Mouse (Mus musculus) gastrocnemius, adult 2 months (tissue): ENCODE data around the gene Tnrc18. TPM values are rescaled to one million over a fixed set of nuclear protein-coding genes. Genes with fewer than 3 reads are reported as not detected.

ENCODE experiments used
- DNase-seq: peaks from one replicate; pipeline ENCODE4 v3.0.0; 2022
- H3K27ac ChIP-seq: fragments of 200-600 bp; 2 replicates; pipeline ENCODE4 v1.8.1; 2022; ENCODE audit warnings: mild to moderate bottlenecking
- H3K4me3 ChIP-seq: fragments of 200-600 bp; 2 replicates; pipeline ENCODE4 v1.8.1; 2022; ENCODE audit warnings: mild to moderate bottlenecking, moderate library complexity
- CTCF ChIP-seq: fragments of 200-600 bp; IDR thresholded peaks from 2 replicates; pipeline ENCODE4 v1.8.1; 2022; ENCODE audit warnings: antibody characterized with exemption, mild to moderate bottlenecking, moderate library complexity
- intact Hi-C: fragments of 180-260 bp; cut with DNase I; formaldehyde crosslinking; loops from one replicate; pipeline ENCODE4 v1.15.1; 2025
- total RNA-seq, 2 experiments: library from RNA; stranded (reverse); gene quantifications; 2 replicates each; pipeline ENCODE4 v1.2.3; 2021

Gene Tnrc18
- total RNA-seq, 2 experiments from 2014 or later = 31.5 to 32.0 TPM

DNA sequence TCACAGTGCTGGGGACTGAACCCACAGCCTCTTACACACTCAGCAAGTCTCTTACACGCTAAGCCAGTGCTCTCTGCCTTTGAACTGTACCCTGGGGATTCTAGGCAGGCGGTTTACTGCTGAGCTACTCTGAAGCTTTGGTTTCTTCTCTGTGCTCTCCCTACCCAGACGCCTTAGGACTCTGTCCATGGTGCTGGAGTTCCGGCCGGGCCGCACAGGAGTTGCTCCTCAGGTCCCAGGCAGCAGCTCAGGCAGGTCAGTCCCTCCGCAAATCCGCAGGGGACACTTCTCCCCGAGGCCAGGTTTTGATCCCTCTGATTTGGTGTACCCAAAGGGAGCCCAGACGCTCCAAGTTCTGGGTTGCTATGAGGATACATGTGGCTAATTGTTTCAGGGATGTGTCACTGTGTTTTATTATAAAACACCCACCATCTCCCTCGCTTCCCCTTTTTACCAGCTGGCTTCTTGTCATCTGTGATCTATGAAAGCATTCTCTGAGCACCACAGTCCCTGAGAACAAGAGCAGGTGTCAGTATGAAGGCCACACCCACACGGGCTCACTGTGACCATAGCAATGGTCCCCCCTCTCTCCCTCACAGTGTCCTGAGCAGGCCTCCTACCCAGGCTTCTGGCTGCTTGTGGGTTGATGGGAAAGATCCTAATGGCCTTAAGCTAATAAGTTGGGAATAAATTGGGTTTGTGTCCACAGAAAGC is 122.7 kb downstream of the Tnrc18 start:
- intact Hi-C loops = no loop called here
- TF ChIP-seq CTCF = no peak
- no peak overlapping the region for H3K27ac ChIP-seq
- DNase-seq = peak; percentile 49
- no peak overlapping the region for H3K4me3 ChIP-seq

DNA sequence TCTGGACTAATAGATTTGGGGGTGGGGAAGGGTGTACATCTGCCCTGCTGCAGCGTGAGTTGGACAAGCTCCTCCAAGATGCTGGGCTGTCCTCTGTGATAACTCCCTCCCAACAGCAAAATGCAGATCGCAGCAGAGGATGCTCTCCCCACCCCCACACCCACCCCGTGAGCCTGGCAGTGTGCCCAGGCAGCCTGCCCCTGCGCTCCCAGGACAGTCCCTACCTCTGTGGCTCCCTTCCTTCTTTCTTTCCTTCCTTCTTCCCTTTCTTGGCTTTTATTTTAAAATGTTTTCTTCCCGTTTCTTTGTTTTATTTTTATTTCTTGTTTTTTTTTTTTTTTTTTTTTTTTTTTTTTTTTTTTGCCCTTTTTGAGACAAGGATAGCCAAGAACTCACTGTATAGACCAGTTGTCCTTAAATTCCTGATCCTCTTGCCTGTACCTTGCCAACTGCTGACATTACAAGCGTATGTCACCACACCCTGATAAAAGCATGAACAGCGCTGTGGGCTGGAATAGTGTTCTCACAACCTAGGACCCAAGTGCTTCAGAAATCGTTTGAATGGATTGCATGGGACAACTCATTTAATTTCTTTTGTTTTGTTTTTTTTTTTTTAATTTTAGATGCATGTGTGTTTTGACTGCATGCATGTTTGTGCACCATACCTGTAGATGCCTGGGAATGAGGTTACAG is 123.6 kb downstream of the Tnrc18 start:
- intact Hi-C loops = no loop called here
- TF ChIP-seq CTCF = no peak
- DNase-seq = no peak
- Histone ChIP-seq H3K27ac (no peak overlapping the region), H3K4me3 (no peak overlapping the region)

- Histone ChIP-seq H3K4me3 (no peak overlapping the region), H3K27ac (no peak overlapping the region)
- no peak for TF ChIP-seq CTCF
- intact Hi-C loops = no loop called here
- no peak for DNase-seq
These were observed 124.3 kb downstream of the Tnrc18 start for GRCm38 (mm10) chr5:142692971-142693737.

DNA sequence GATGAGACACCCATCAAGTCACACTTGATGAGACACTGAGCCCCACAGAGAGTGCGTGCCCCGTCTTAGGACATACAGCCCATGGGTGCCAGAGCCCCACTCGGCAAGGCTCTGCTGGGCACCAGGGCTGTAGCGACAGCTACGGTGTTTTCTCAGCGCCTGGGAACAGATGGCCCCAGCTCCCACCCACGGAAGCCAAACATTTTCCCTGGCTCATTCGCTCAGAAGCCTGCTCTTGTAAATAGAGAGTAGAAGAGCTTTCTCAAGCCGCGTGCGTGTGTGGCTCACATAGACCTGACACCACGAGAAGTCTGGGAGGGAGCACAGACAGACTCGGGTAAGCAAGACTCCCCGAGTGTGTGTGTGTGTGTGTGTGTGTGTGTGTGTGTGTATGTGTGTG is 125.2 kb downstream of the Tnrc18 start, which contains the start of gene Slc29a4:
Slc29a4 (plus strand) TSS at position 265 of the 400 bp plus-strand sequence.
- no peak within 1 kb of the TSS for H3K4me3 ChIP-seq
- H3K27ac ChIP-seq = no peak within 1 kb of the TSS
- intact Hi-C loops = no loop called here
- DNase-seq = no peak
- no peak for TF ChIP-seq CTCF

GRCm38 (mm10) chr5:142690343-142690742 is 127.1 kb downstream of the Tnrc18 start:
- intact Hi-C loops = no loop called here
- no peak overlapping the region for H3K27ac ChIP-seq
- no peak overlapping the region for H3K4me3 ChIP-seq
- no peak for DNase-seq
- TF ChIP-seq CTCF = no peak

DNA sequence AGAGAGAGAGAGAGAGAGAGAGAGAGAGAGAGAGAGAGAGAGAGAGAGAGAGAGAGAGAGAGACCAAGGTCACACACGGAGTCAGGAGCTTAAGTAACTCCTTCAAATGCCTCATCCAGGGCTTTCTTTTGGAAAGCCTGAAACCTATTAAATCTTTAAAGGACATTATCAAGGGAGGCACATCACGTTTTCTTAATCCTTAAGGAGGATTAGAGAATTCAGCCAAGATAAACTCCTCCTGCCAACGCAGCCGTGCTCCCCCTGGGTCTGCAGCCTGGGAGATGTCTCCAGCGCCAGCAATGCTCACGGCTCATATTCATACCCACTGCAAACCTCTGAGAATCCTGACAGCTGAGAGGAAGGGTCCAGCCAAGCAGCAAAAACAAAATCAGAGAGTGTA is 128.6 kb downstream of the Tnrc18 start:
- no peak for TF ChIP-seq CTCF
- intact Hi-C loops = no loop called here
- DNase-seq = no peak
- H3K4me3 ChIP-seq = no peak overlapping the region
- no peak overlapping the region for H3K27ac ChIP-seq

GRCm38 (mm10) chr5:142682529-142682928 is 134.9 kb downstream of the Tnrc18 start:
- Histone ChIP-seq H3K4me3 (no peak overlapping the region), H3K27ac (no peak overlapping the region)
- TF ChIP-seq CTCF = no peak
- DNase-seq = no peak
- intact Hi-C loops = no loop called here

DNA sequence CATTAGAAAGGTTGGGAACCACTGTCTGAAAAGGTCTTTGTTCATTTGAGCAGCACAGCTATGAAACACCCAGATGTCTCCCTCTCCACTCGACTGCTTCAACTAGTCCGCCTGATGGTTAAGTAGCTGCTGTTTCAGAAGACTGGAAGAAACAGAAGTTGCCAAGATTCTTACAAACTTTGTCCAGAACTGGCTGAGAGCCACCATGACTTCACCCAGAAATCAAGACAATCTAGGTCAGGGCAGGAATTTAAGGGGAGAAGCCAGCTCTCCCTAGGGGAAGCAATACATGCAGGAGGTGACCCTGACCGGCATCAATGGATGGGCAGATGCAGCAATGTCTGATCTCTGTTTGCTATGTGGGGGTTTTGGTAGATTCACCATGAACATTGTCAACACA is 135.6 kb downstream of the Tnrc18 start:
- no peak overlapping the region for H3K4me3 ChIP-seq
- intact Hi-C loops = no loop called here
- no peak overlapping the region for H3K27ac ChIP-seq
- peak; percentile 45 for DNase-seq
- TF ChIP-seq CTCF = no peak

- intact Hi-C loops = no loop called here
- DNase-seq = no peak
- Histone ChIP-seq H3K4me3 (no peak overlapping the region), H3K27ac (no peak overlapping the region)
- TF ChIP-seq CTCF = no peak
These were observed 138.4 kb downstream of the Tnrc18 start for GRCm38 (mm10) chr5:142679065-142679464.

DNA sequence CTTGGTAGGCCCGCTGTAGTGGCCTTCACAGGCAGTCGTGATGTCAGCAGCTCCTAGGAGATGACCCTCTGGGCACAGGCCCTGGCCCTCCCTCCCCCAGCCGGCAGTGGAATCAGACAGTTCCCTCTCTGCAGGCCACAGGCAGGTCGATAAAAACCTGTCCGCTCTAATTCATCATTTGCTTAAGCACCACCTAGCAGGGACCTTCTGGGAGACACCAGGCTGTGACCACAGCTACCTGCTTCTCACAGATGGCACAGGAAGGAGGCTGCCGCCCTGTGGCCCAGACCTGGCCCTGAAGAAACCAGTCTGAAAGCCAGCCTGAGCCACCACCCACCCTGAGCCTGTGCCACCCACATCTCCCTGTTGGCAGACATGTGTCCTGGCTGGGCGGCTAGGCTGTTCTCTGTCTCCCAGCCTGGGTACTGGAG is 139.3 kb downstream of the Tnrc18 start:
- DNase-seq = no peak
- no peak for TF ChIP-seq CTCF
- Histone ChIP-seq H3K27ac (no peak overlapping the region), H3K4me3 (no peak overlapping the region)
- intact Hi-C loops = no loop called here

Other genes with a start within 250 kb of the Tnrc18 start
- not detected for gene Mmd2, start 208.9 kb downstream of the Tnrc18 start, total RNA-seq
- 10 to 100 TPM; 27.1 to 29.3 TPM for gene Wipi2, start 190.0 kb downstream of the Tnrc18 start, total RNA-seq
- not detected for gene Slc29a4, start 125.2 kb downstream of the Tnrc18 start, total RNA-seq
- 1 to 10 TPM; 5.8 to 6.2 TPM for gene Fbxl18, start 77.8 kb upstream of the Tnrc18 start, total RNA-seq
- 100 to 1,000 TPM; 365 to 571 TPM for gene Actb, start 89.1 kb upstream of the Tnrc18 start, total RNA-seq
- gene Fscn1, start 142.7 kb upstream of the Tnrc18 start, total RNA-seq = 1 to 10 TPM; 4.4 to 7.3 TPM